Mouse (Mus musculus): ENCODE measurements around the gene Adgrg3.

- no peak for TF ChIP-seq CTCF (IDR thresholded peaks at IDR 0.05; ENCODE audit: borderline replicate concordance, insufficient read depth, low read depth, low read length)
- no peak for TF ChIP-seq POLR2A (IDR thresholded peaks at IDR 0.05; ENCODE audit: borderline replicate concordance, insufficient read depth, low read length)
Observed at GRCm38 (mm10) chr8:95012442-95012919, 5.0 kb upstream of the Adgrg3 start.

All from cerebellum, adult 2 months (tissue).